Mouse (Mus musculus) gastrocnemius, adult 2 months (tissue): Measurements from ENCODE around the gene Tmem80. TPM values are rescaled to one million over a fixed set of nuclear protein-coding genes. Genes with fewer than 3 reads are reported as not detected.

ENCODE experiments used
- DNase-seq: peaks from one replicate; pipeline ENCODE4 v3.0.0; 2022
- H3K27ac ChIP-seq: fragments of 200-600 bp; 2 replicates; pipeline ENCODE4 v1.8.1; 2022; ENCODE audit warnings: mild to moderate bottlenecking
- H3K4me3 ChIP-seq: fragments of 200-600 bp; 2 replicates; pipeline ENCODE4 v1.8.1; 2022; ENCODE audit warnings: mild to moderate bottlenecking, moderate library complexity
- CTCF ChIP-seq: fragments of 200-600 bp; IDR thresholded peaks from 2 replicates; pipeline ENCODE4 v1.8.1; 2022; ENCODE audit warnings: antibody characterized with exemption, mild to moderate bottlenecking, moderate library complexity
- intact Hi-C: fragments of 180-260 bp; cut with DNase I; formaldehyde crosslinking; loops from one replicate; pipeline ENCODE4 v1.15.1; 2025
- total RNA-seq, 2 experiments: library from RNA; stranded (reverse); gene quantifications; 2 replicates each; pipeline ENCODE4 v1.2.3; 2021

Gene Tmem80
- total RNA-seq, 2 experiments from 2014 or later = 11.5 to 16.9 TPM

- no peak for DNase-seq
- TF ChIP-seq CTCF = no peak
- Histone ChIP-seq H3K27ac (no peak overlapping the region), H3K4me3 (no peak overlapping the region)
- intact Hi-C loops = no loop called here
These were observed 26.2 kb upstream of the Tmem80 start for GRCm38 (mm10) chr7:141301386-141301785.

DNA sequence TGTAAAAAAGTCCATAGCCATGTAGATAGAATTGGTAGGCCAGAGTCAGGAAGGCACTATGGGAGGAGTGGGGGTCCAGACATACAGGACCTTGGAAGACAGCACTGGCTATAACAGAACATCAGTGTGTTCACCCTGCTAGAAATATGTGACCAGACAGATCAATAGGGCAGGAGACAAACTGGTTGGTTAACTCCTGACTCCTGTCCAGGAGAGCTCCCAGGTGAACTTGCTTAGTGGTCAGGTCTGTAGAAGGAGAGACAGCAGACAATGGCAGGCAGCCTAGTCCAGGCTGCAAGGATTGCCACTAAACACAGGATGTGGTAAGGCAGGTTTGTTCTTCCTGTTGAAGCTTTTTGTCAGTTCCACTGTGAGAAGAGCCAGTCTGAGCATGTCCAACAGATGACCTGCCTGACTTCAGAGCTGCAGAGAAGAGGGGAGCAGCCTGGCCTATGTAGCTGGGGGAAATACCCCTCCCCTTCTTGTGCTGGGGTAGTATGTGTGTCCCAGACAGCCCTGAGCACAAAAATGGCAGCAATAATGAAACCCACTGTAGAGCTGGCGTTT is 24.8 kb upstream of the Tmem80 start:
- intact Hi-C loops = no loop called here
- H3K27ac ChIP-seq = no peak overlapping the region
- H3K4me3 ChIP-seq = no peak overlapping the region
- no peak for TF ChIP-seq CTCF
- no peak for DNase-seq

DNA sequence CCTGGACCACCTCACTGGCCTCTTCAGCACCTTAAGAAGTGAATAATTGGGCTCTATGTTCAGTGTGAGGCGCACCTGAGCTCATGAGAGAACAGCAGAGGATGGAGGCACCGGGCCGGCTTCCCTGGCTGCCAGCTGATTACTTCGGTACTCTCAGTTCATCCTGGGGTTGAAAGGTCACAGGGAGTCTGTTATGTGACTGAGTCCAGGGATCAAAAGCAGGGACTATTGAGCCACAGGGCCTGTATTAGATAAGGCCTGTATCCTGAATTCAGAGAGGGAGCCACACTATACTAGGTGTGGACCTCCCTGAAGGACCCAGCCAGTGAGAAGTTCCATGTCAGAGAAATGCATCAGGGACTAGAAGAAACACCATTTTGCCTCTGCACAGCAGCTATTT is 23.0 kb upstream of the Tmem80 start:
- no peak for DNase-seq
- H3K27ac ChIP-seq = no peak overlapping the region
- no peak for TF ChIP-seq CTCF
- H3K4me3 ChIP-seq = no peak overlapping the region
- intact Hi-C loops = no loop called here

GRCm38 (mm10) chr7:141314416-141314815 is 13.1 kb upstream of the Tmem80 start:
- no peak for DNase-seq
- Histone ChIP-seq H3K27ac (no peak overlapping the region), H3K4me3 (no peak overlapping the region)
- intact Hi-C loops = no loop called here
- TF ChIP-seq CTCF = no peak

GRCm38 (mm10) chr7:141315076-141315475 is 12.5 kb upstream of the Tmem80 start:
- no peak for DNase-seq
- no peak for TF ChIP-seq CTCF
- intact Hi-C loops = no loop called here
- H3K27ac ChIP-seq = no peak overlapping the region
- no peak overlapping the region for H3K4me3 ChIP-seq

DNA sequence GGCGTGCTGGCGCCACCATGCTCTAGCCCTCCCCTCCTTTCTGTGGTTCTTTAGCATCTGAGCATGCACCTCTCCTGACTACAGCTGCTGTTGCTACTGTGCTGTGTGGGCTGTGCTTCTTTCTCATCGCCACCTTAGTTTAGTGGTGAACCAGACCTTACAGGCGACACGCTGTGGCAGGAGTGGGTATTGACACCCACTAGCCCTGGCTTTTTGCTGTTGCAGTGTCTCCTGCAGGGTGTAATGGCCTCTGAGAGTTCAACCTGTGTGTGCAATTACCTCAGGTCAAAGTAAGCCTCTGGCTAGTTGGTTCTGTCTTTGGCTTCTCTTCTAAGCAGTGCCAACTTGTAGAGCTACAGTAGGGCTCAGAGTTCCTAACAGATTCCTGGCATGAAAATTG is 11.6 kb upstream of the Tmem80 start:
- no peak overlapping the region for H3K4me3 ChIP-seq
- peak; percentile 39 for TF ChIP-seq CTCF
- intact Hi-C loops = no loop called here
- H3K27ac ChIP-seq = no peak overlapping the region
- DNase-seq = no peak

GRCm38 (mm10) chr7:141317619-141318132 is 9.9 kb upstream of the Tmem80 start:
- Histone ChIP-seq H3K27ac (no peak overlapping the region), H3K4me3 (no peak overlapping the region)
- DNase-seq = no peak
- intact Hi-C loops = no loop called here
- no peak for TF ChIP-seq CTCF

DNA sequence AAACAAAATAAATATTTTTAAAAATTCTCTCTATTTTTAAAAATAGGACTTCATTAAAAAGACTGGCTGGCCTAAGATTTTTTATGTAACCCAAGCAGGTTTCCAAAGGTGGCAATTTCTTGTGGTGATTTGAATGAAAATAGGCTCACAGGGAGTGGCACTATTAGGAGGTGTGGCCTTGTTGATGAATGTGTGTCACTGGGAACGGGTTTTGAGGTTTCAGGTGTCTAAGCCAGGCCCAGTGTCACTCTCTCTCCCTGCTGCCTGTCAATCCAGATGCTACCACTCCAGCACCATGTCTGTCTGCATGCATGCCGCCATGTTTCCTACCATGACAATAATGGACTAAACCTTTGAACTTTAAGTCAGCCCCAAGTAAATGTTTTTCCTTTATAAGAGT is 8.1 kb upstream of the Tmem80 start:
- Histone ChIP-seq H3K27ac (no peak overlapping the region), H3K4me3 (no peak overlapping the region)
- TF ChIP-seq CTCF = no peak
- intact Hi-C loops = no loop called here
- DNase-seq = no peak

DNA sequence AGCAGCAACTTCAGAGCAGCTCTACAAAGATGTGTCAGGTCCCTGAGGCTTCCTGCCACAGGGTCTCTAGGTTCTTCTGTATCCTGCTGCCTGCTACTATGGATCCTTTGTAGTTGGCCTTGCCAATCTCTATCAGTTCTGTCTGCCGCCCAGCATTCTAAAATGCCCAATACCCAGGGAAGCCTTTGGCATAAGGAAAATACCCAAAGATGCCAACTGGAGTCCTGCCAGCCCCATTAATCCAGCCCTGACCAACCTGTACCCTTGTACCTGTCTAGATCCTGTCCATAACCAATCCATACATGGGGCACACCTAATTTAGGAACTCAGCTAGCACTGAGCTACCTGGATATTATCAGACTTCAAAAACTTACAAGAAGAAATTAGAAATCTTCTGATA is 2.9 kb upstream of the Tmem80 start:
- intact Hi-C loops = no loop called here
- TF ChIP-seq CTCF = no peak
- Histone ChIP-seq H3K4me3 (no peak overlapping the region), H3K27ac (no peak overlapping the region)
- no peak for DNase-seq

DNA sequence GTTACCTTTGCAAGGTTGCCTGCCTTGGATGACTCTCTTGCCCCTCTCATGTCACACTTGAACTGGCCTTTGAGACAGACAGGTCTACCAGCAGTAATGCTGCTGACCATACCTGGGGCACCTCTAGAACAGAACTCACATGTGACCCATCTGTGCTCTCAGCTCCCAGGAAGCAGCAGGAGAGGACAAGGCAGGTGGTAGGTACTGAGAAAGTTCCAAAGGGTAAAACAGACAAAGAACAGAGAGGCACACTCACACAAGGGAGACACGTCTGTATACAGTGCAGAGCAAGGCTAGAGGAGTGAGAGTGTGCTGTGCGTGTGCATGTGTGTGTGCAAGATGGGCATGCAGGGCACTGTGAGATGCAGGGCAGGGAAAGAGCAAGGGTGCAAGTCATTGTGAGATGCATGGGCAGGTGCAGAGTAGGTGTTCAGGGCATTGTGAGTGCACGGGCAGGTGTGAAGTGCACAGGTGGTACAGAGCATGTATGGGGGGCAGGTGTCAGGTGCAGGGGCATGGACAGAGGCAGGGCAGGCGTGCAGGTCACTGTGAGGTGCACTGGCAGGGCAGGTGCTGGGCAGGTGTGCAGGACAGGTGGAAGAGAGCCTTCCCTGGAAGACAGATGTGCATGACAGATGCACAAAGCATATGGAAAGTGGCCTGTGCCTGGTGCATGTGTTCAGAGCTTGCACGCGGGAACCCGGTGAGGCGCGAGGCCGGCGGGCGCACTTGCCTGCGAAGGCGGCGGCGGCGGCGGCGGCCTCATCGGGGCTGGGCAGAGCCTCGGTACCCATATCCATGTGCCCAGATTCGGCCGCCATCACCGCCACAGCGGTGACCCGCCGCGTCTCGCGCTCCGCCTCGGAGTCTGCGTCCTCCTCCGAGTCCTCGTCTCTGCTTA is 743 bp upstream of the Tmem80 start:
- no peak for TF ChIP-seq CTCF
- Histone ChIP-seq H3K27ac (peak overlapping the region; percentile 98), H3K4me3 (peak overlapping the region; percentile 93)
- intact Hi-C loops = no loop called here
- no peak for DNase-seq

- peak overlapping the region; percentile 93 for H3K4me3 ChIP-seq
- intact Hi-C loops = no loop called here
- TF ChIP-seq CTCF = no peak
- no peak for DNase-seq
- peak overlapping the region; percentile 98 for H3K27ac ChIP-seq
These were observed 943 bp downstream of the Tmem80 start for GRCm38 (mm10) chr7:141328373-141328990.

DNA sequence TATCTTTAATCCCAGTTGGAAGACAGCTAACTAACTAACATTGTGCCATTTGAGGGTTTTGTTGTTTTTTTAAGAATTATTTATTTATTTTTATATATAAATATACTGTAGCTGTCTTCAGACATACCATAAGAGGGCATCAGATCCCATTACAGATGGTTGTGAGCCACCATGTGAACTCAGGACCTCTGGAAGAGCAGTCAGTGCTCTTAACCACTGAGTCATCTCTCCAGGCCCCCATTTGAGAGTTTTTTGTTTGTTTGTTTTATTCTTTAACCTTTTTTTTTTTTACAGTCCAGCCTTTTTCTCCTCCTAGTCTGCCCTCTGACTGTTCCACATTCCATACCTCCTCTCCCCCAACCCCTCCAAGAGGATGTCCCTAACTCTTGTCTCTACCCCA is 3.2 kb downstream of the Tmem80 start:
- H3K27ac ChIP-seq = no peak overlapping the region
- DNase-seq = no peak
- intact Hi-C loops = no loop called here
- no peak for TF ChIP-seq CTCF
- H3K4me3 ChIP-seq = no peak overlapping the region

GRCm38 (mm10) chr7:141331990-141332389 is 4.5 kb downstream of the Tmem80 start:
- no peak for TF ChIP-seq CTCF
- DNase-seq = no peak
- intact Hi-C loops = no loop called here
- Histone ChIP-seq H3K4me3 (no peak overlapping the region), H3K27ac (no peak overlapping the region)
